Mouse (Mus musculus) layer of hippocampus, adult 11-12 months (tissue): ENCODE measurements at regions not wholly inside any gene's neighbourhood (a gene's known extent, or its start where the extent isn't known, plus 50 kb on each side); places are given as distances from the start of the nearest gene placed in this dataset.

ENCODE experiments used
- DNase-seq: peaks from one replicate; pipeline ENCODE4 v3.0.0; 2022; ENCODE audit warnings: low spot score

- no peak for DNase-seq
Observed at GRCm38 (mm10) chr8:103270815-103271553, 485.5 kb upstream of the Cdh11 start.

- DNase-seq, result peak; percentile 15
Observed at GRCm38 (mm10) chr8:103272305-103273079, 487.1 kb upstream of the Cdh11 start.

GRCm38 (mm10) chr8:103273476-103273875 is 488.0 kb upstream of the Cdh11 start:
- DNase-seq, result no peak

- no peak for DNase-seq
Observed at GRCm38 (mm10) chr8:103281801-103282200, 496.4 kb upstream of the Cdh11 start.

GRCm38 (mm10) chr8:103288561-103288974 is 503.1 kb upstream of the Cdh11 start:
- DNase-seq, result peak; percentile 30

- no peak for DNase-seq
Observed at GRCm38 (mm10) chr8:103292896-103293295, 507.5 kb upstream of the Cdh11 start.

GRCm38 (mm10) chr8:103306476-103307183 is 521.2 kb upstream of the Cdh11 start:
- DNase-seq, result no peak

GRCm38 (mm10) chr8:103313576-103313975 is 528.1 kb upstream of the Cdh11 start:
- no peak for DNase-seq

- DNase-seq, result peak; percentile 34
Observed at GRCm38 (mm10) chr8:103314279-103315022, 529.0 kb upstream of the Cdh11 start.

GRCm38 (mm10) chr8:103315742-103316141 is 530.3 kb upstream of the Cdh11 start:
- DNase-seq, result no peak

GRCm38 (mm10) chr8:103316691-103317091 is 531.2 kb upstream of the Cdh11 start:
- no peak for DNase-seq

GRCm38 (mm10) chr8:103317149-103317725 is 531.8 kb upstream of the Cdh11 start:
- no peak for DNase-seq

GRCm38 (mm10) chr8:103324016-103324665 is 538.7 kb upstream of the Cdh11 start:
- no peak for DNase-seq

GRCm38 (mm10) chr8:103331415-103331814 is 546.0 kb upstream of the Cdh11 start:
- DNase-seq, result no peak

GRCm38 (mm10) chr8:103337314-103337713 is 551.9 kb upstream of the Cdh11 start:
- DNase-seq, result no peak

GRCm38 (mm10) chr8:103339042-103339441 is 553.6 kb upstream of the Cdh11 start:
- DNase-seq, result no peak

- DNase-seq, result no peak
Observed at GRCm38 (mm10) chr8:103339951-103340350, 554.5 kb upstream of the Cdh11 start.

- DNase-seq, result peak; percentile 24
Observed at GRCm38 (mm10) chr8:103343891-103344290, 558.4 kb upstream of the Cdh11 start.

- no peak for DNase-seq
Observed at GRCm38 (mm10) chr8:103344871-103345270, 559.4 kb upstream of the Cdh11 start.

- DNase-seq, result no peak
Observed at GRCm38 (mm10) chr8:103347158-103347871, 561.9 kb upstream of the Cdh11 start.
